Mouse (Mus musculus) midbrain, embryonic 10.5 days (tissue): ENCODE data around the gene Efcc1. TPM values are rescaled to one million over a fixed set of nuclear protein-coding genes. Genes with fewer than 3 reads are reported as not detected.

Experiments used
- DNase-seq: peaks from one replicate; pipeline ENCODE4 v3.0.0-alpha.2; 2017; ENCODE audit warnings: low spot score
- H3K27ac ChIP-seq: fragments of 300-500 bp; sonication (generic); replicated peaks from 2 replicates; pipeline ENCODE4 v1.5.1; 2016; ENCODE audit warnings: mild to moderate bottlenecking
- H3K27me3 ChIP-seq: fragments of 300-500 bp; sonication (generic); 2 replicates; pipeline ENCODE4 v1.6.1; 2016; ENCODE audit warnings: low read depth, mild to moderate bottlenecking; ENCODE audit not compliant: poor library complexity, severe bottlenecking
- H3K36me3 ChIP-seq: fragments of 300-500 bp; sonication (generic); 2 replicates; pipeline ENCODE4 v1.6.1; 2016; ENCODE audit warnings: mild to moderate bottlenecking, moderate library complexity
- H3K4me1 ChIP-seq: fragments of 300-500 bp; sonication (generic); 2 replicates; pipeline ENCODE4 v1.6.1; 2016
- H3K4me3 ChIP-seq: fragments of 300-500 bp; sonication (generic); 2 replicates; pipeline ENCODE4 v1.5.1; 2016; ENCODE audit warnings: mild to moderate bottlenecking, moderate library complexity
- H3K9me3 ChIP-seq: fragments of 300-500 bp; sonication (generic); replicated peaks from 2 replicates; pipeline ENCODE4 v1.6.1; 2016; ENCODE audit warnings: mild to moderate bottlenecking
- WGBS: fragments of 180-500 bp; shearing (Covaris S2); methylation state at CpG from one replicate; pipeline ENCODE4 v1.1.7; 2016; 5-methylcytosine and 5-hydroxymethylcytosine counted together
- polyA plus RNA-seq: library from polyadenylated mRNA; unstranded; fragments of >200 nt; fragmentation: Nextera tagmentation; extraction: Ambion mirVana; gene quantifications from 2 replicates; pipeline ENCODE4 v1.2.1, GENCODE M21; 2016

The Efcc1 gene
- polyA plus RNA-seq, 1 experiment from 2014 or later: 5.4 TPM

GRCm38 (mm10) chr6:87788266-87788895, 57.7 kb downstream of the Efcc1 start:
- 93% methylated on average over 9 of the region's 9 CpGs for WGBS

GRCm38 (mm10) chr6:87788896-87789587, 58.4 kb downstream of the Efcc1 start:
- 82% methylated on average over 5 of the region's 5 CpGs for WGBS
- H3K4me1 ChIP-seq: peaks cover 7% of the 10 kb centered on the region; the same call in 1 of the 2 replicates
- no peaks in the 10 kb centered on the region for H3K27me3 ChIP-seq
- H3K4me3 ChIP-seq: no peak overlapping the region
- H3K27ac ChIP-seq: peak overlapping the region; percentile 38; the same call in 1 of the 2 replicates
- peaks cover 22% of the 10 kb centered on the region for H3K36me3 ChIP-seq
- DNase-seq: no peak
- H3K9me3 ChIP-seq: no peaks in the 10 kb centered on the region

More at GRCm38 (mm10) chr6:87788266-87788895, 57.7 kb downstream of the Efcc1 start:
- Histone ChIP-seq H3K4me1 (peaks cover 7% of the 10 kb centered on the region; the same call in 1 of the 2 replicates), H3K27ac (no peak overlapping the region), H3K4me3 (no peak overlapping the region), H3K36me3 (peaks cover 22% of the 10 kb centered on the region), H3K9me3 (no peaks in the 10 kb centered on the region), H3K27me3 (no peaks in the 10 kb centered on the region)
- DNase-seq: no peak

DNA sequence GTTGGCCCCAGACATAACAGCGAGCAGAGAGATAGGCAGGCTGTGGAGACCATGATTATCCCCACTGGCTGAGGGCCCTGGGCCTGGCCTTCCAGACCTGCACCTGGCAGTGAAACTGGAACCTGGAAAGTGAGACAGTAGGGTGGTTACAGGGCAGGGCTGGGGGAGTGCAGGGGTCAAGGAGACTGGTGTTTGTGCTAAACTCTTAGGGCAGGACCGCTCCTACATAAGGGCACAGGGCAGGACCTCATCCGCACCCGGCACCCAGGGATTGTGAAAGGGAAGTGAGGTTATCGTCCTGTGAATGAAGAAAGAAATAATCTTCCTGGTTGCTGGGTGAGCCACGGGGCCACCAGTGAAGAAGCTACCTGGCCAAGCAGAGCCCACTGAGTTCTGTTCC, 59.1 kb downstream of the Efcc1 start:
- DNase-seq: no peak
- 95% methylated on average over 6 of the region's 6 CpGs for WGBS
- H3K27ac ChIP-seq: 0 out of 2 replicates have a peak overlapping the region, but pooled peaks have one; percentile 38

GRCm38 (mm10) chr6:87790779-87791480, 60.3 kb downstream of the Efcc1 start:
- no peak overlapping the region for H3K27ac ChIP-seq
- H3K27me3 ChIP-seq: no peaks in the 10 kb centered on the region
- 76% methylated on average over 7 of the region's 7 CpGs for WGBS
- H3K4me1 ChIP-seq: peaks cover 15% of the 10 kb centered on the region
- no peaks in the 10 kb centered on the region for H3K9me3 ChIP-seq
- DNase-seq: no peak
- no peak overlapping the region for H3K4me3 ChIP-seq
- peaks cover 26% of the 10 kb centered on the region for H3K36me3 ChIP-seq

More for the DNA sequence above, 59.1 kb downstream of the Efcc1 start:
- Histone ChIP-seq H3K9me3 (no peaks in the 10 kb centered on the region), H3K27me3 (no peaks in the 10 kb centered on the region), H3K4me1 (peaks cover 7% of the 10 kb centered on the region; the same call in 1 of the 2 replicates), H3K36me3 (peaks cover 26% of the 10 kb centered on the region), H3K4me3 (no peak overlapping the region)

DNA sequence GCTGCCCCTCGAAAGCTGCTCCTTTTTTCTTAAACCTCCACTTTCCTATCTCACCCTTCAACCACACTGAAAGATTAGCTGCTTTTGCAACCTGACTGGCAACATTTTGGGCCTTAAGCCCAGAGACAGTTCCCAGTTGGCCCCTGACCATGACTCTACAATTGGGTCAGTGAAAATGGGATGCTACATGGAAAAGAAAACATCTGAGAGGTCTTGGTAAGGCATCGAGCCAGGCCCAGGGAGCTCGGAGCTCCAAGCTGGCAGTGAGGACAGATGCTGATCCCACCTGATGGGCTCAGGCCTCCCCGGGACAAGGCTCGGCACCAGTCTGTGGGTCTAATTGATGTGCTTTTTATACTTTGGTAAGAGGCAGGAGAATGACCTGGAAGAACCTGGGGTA, 61.2 kb downstream of the Efcc1 start:
- WGBS: 93% methylated on average over 5 of the region's 5 CpGs

DNA sequence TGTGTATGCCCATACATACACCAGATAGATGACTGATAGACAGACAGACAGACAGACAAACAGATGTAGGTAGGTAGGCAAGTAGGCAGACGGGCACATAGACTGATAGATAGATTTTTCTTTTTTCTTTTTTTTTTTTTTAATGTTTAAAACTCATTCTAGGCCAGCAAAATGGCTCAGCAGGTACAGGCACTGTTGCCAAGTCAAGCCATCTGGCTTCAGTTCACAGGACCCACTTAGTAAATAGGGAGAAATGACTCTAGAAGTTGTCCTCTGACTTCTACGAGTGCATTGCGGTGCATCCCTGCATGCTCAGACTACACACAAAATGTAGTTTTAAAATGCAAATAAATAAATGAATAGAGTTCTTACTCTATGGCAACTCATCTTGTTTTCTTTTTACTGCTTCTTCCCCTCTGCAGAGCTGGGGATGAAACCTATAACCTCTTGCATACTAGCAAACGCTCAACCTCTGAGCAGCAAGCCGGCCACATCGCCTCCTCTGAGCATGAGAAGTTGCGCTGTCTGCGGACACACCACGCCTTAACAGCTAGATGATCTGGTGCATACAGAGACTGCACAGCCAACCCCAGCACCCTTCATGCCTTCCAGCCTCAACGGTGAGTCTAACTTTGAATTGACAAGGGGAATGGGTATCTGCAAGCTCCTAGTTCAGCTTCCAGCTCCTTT, 63.3 kb downstream of the Efcc1 start:
- Histone ChIP-seq H3K4me1 (peaks cover 18% of the 10 kb centered on the region), H3K9me3 (no peaks in the 10 kb centered on the region), H3K4me3 (no peak overlapping the region), H3K36me3 (peaks cover 26% of the 10 kb centered on the region), H3K27me3 (no peaks in the 10 kb centered on the region), H3K27ac (no peak overlapping the region)
- DNase-seq: no peak
- 95% methylated on average over 10 of the region's 10 CpGs for WGBS

More for the DNA sequence above, 61.2 kb downstream of the Efcc1 start:
- DNase-seq: no peak
- Histone ChIP-seq H3K9me3 (no peaks in the 10 kb centered on the region), H3K36me3 (peaks cover 26% of the 10 kb centered on the region), H3K27me3 (no peaks in the 10 kb centered on the region), H3K27ac (no peak overlapping the region), H3K4me3 (no peak overlapping the region), H3K4me1 (peaks cover 20% of the 10 kb centered on the region)

GRCm38 (mm10) chr6:87795385-87796150, 64.9 kb downstream of the Efcc1 start:
- Histone ChIP-seq H3K4me1 (peaks cover 13% of the 10 kb centered on the region), H3K9me3 (no peaks in the 10 kb centered on the region), H3K27me3 (no peaks in the 10 kb centered on the region), H3K27ac (peak overlapping the region; percentile 42; the same call in 1 of the 2 replicates), H3K4me3 (no peak overlapping the region), H3K36me3 (peaks cover 26% of the 10 kb centered on the region)
- 65% methylated on average over 6 of the region's 6 CpGs for WGBS
- no peak for DNase-seq

GRCm38 (mm10) chr6:87796251-87796880, 65.7 kb downstream of the Efcc1 start:
- H3K27ac ChIP-seq: peak overlapping the region; percentile 38; the same call in 1 of the 2 replicates
- 93% methylated on average over 6 of the region's 6 CpGs for WGBS
- peaks cover 19% of the 10 kb centered on the region for H3K36me3 ChIP-seq
- H3K4me1 ChIP-seq: peaks cover 13% of the 10 kb centered on the region
- H3K9me3 ChIP-seq: no peaks in the 10 kb centered on the region
- H3K4me3 ChIP-seq: no peak overlapping the region
- H3K27me3 ChIP-seq: no peaks in the 10 kb centered on the region
- DNase-seq: no peak

GRCm38 (mm10) chr6:87797321-87797720, 66.7 kb downstream of the Efcc1 start:
- Histone ChIP-seq H3K36me3 (peaks cover 14% of the 10 kb centered on the region), H3K4me1 (peaks cover 13% of the 10 kb centered on the region), H3K9me3 (no peaks in the 10 kb centered on the region), H3K4me3 (no peak overlapping the region), H3K27me3 (no peaks in the 10 kb centered on the region), H3K27ac (no peak overlapping the region)
- no peak for DNase-seq
- WGBS: 62% methylated on average over 2 of the region's 2 CpGs

GRCm38 (mm10) chr6:87799576-87799975, 68.9 kb downstream of the Efcc1 start:
- Histone ChIP-seq H3K36me3 (0 out of 2 replicates have a peak, but pooled peaks cover 3% of the 10 kb centered on the region), H3K27me3 (no peaks in the 10 kb centered on the region), H3K4me1 (peaks cover 13% of the 10 kb centered on the region), H3K4me3 (no peak overlapping the region), H3K27ac (no peak overlapping the region), H3K9me3 (no peaks in the 10 kb centered on the region)
- WGBS: 93% methylated on average over 6 of the region's 6 CpGs
- no peak for DNase-seq

- no peaks in the 10 kb centered on the region for H3K9me3 ChIP-seq
- WGBS: 80% methylated on average over 7 of the region's 7 CpGs
Measured at GRCm38 (mm10) chr6:87802462-87802861, 71.8 kb downstream of the Efcc1 start.

More at GRCm38 (mm10) chr6:87802462-87802861, 71.8 kb downstream of the Efcc1 start:
- Histone ChIP-seq H3K4me1 (no peaks in the 10 kb centered on the region; the same call in 1 of the 2 replicates), H3K27me3 (no peaks in the 10 kb centered on the region), H3K27ac (no peak overlapping the region), H3K36me3 (peaks cover 3% of the 10 kb centered on the region; the same call in 1 of the 2 replicates), H3K4me3 (no peak overlapping the region)
- DNase-seq: no peak
